Mouse (Mus musculus) hindbrain, postnatal 0 days (tissue): Measurements from ENCODE around the gene Brf1. TPM values are rescaled to one million over a fixed set of nuclear protein-coding genes. Genes with fewer than 3 reads are reported as not detected.

Source experiments
- ATAC-seq: fragments of 200-750 bp; cut with Nextera tagmentation; 2 replicates; pipeline ENCODE4 v1.8.0; 2017; ENCODE audit warnings: mild to moderate bottlenecking, moderate TSS enrichment, moderate library complexity
- DNase-seq: peaks from one replicate; pipeline ENCODE4 v3.0.0-alpha.2; 2015; ENCODE audit warnings: low spot score
- H3K27ac ChIP-seq: fragments of 300-500 bp; sonication (generic); 2 replicates; pipeline ENCODE4 v1.5.1; 2014; ENCODE audit warnings: mild to moderate bottlenecking
- H3K27me3 ChIP-seq: fragments of 300-500 bp; sonication (generic); 2 replicates; pipeline ENCODE4 v1.6.1; 2014; ENCODE audit warnings: low read length, mixed read lengths; ENCODE audit not compliant: insufficient read depth
- H3K36me3 ChIP-seq: fragments of 300-500 bp; sonication (generic); 2 replicates; pipeline ENCODE4 v1.6.1; 2014; ENCODE audit warnings: low read length, mixed read lengths; ENCODE audit not compliant: insufficient read depth
- H3K4me1 ChIP-seq: fragments of 300-500 bp; sonication (generic); 2 replicates; pipeline ENCODE4 v1.6.1; 2014; ENCODE audit warnings: antibody characterized with exemption, low read length, mixed read lengths; ENCODE audit not compliant: insufficient read depth
- H3K4me2 ChIP-seq: fragments of 300-500 bp; sonication (generic); 2 replicates; pipeline ENCODE4 v1.6.1; 2014; ENCODE audit warnings: low read depth, mild to moderate bottlenecking, low read length, moderate library complexity, mixed read lengths
- H3K4me3 ChIP-seq: fragments of 300-500 bp; sonication (generic); 2 replicates; pipeline ENCODE4 v1.5.1; 2014; ENCODE audit warnings: low read length
- H3K9ac ChIP-seq: fragments of 300-500 bp; sonication (generic); replicated peaks from 2 replicates; pipeline ENCODE4 v1.6.1; 2014; ENCODE audit warnings: mild to moderate bottlenecking, low read length, moderate library complexity, mixed read lengths
- H3K9me3 ChIP-seq: fragments of 300-500 bp; sonication (generic); 2 replicates; pipeline ENCODE4 v1.6.1; 2016; ENCODE audit warnings: low read length, mixed read lengths
- CTCF ChIP-seq: IDR thresholded peaks from 2 replicates; pipeline ENCODE4 v1.5.1; 2016; ENCODE audit warnings: antibody characterized with exemption, control low read depth, low read depth
- WGBS: fragments of 180-500 bp; shearing (Covaris S2); extraction: QIAGEN DNeasy Blood & Tissue Kit; methylation state at CpG from one replicate; pipeline ENCODE4 v1.1.7; 2014; 5-methylcytosine and 5-hydroxymethylcytosine counted together
- polyA plus RNA-seq: library from polyadenylated mRNA; unstranded; fragments of >200 nt; fragmentation: Nextera tagmentation; extraction: Ambion mirVana; gene quantifications from 2 replicates; pipeline ENCODE4 v1.2.1, GENCODE M21; 2015
- total RNA-seq: library from RNA; depleted of rRNA; stranded (reverse); fragments of >200 nt; gene quantifications from 2 replicates; pipeline ENCODE4 v1.2.3, GENCODE M21; 2014

Gene Brf1
- total and polyA plus RNA-seq, 2 experiments from 2014 or later: 29.4 to 39.0 TPM

DNA sequence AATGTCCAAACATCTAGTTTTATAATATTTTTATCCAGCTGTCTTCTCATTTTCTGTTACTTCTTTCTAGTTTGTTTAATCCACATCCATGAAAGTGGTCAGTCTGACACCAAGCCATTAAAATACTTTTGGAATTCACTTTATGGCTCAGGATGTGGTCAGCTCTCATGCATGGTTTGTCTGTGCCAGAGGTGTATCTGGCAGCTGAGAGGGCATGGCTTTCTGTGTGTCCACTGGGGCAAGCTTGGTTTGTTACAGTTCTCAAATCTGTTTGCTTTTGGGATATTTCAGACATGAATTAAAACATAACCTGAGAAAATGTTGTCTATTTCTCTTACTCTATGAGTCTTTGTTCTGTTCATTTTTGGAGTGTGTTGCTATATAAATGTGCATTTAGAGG, 21.0 kb upstream of the Brf1 start:
- no peak overlapping the region for H3K9ac ChIP-seq
- no peak overlapping the region for H3K27ac ChIP-seq
- H3K27me3 ChIP-seq: no peaks in the 10 kb centered on the region
- no peak for TF ChIP-seq CTCF
- H3K4me2 ChIP-seq: no peak overlapping the region
- no peak for ATAC-seq
- no peaks in the 10 kb centered on the region for H3K9me3 ChIP-seq
- peaks cover 11% of the 10 kb centered on the region; the same call in 1 of the 2 replicates for H3K36me3 ChIP-seq
- no peak for DNase-seq
- no peak overlapping the region for H3K4me3 ChIP-seq
- peaks cover 5% of the 10 kb centered on the region for H3K4me1 ChIP-seq

DNA sequence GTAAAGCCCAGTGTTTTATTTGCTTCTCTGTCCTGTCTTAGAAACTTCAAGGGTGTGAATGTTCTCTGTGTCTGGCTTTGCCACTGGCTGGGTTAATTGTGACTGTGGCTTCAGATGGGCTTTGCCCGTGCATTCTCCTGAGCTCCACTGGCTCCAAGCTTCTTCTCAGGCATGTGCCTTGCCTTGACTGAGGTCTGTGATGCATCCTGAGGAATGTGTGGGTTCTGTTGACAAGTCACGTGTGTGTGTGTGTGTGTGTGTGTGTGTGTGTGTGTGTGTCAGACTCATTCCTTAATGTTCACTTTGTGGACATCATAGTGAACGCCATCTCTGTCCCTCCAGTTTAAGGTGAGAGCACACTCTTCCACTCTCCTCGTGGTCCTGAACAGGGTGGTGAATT, 18.3 kb upstream of the Brf1 start:
- no peak overlapping the region for H3K9ac ChIP-seq
- ATAC-seq: no peak
- H3K36me3 ChIP-seq: peaks cover 6% of the 10 kb centered on the region; the same call in 1 of the 2 replicates
- DNase-seq: no peak
- no peak for TF ChIP-seq CTCF
- no peak overlapping the region for H3K4me3 ChIP-seq
- H3K27me3 ChIP-seq: no peaks in the 10 kb centered on the region
- no peak overlapping the region for H3K27ac ChIP-seq
- H3K4me1 ChIP-seq: peaks cover 18% of the 10 kb centered on the region
- no peak overlapping the region for H3K4me2 ChIP-seq
- WGBS: 81% methylated on average over 4 of the region's 4 CpGs
- no peaks in the 10 kb centered on the region for H3K9me3 ChIP-seq

DNA sequence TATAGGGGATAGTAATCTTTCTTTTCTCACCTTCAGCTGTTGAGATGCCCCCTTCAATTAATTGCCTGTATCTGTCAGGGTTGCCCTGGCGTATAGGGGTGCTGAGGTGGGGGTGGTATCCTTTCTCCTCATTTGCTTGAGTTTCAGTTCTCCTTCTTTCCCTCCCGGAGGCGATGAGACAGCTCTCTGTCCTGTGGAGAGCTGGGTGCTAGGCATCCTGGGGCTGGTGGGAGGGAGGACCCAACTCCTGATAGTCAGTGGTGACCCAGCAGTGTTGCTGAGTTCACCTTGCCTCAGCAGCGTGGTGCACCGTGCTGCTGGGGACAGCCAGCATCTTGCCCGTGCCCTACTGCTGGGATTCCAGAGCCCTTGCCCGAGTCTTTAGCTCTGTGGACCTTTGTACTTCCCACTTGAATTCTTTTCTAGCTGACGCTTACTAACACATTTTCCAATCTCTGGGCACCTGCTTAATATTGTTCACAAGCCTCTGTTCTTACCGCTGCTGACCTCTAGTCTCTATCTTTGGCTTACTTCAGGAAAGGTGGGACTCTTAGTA, 17.0 kb upstream of the Brf1 start:
- 73% methylated on average over 9 of the region's 9 CpGs for WGBS
- no peak overlapping the region for H3K4me3 ChIP-seq
- DNase-seq (no peak), ATAC-seq (no peak)
- TF ChIP-seq CTCF: no peak
- no peak overlapping the region; the same call in 1 of the 2 replicates for H3K4me2 ChIP-seq
- no peak overlapping the region for H3K9ac ChIP-seq
- H3K4me1 ChIP-seq: peaks cover 29% of the 10 kb centered on the region
- no peak overlapping the region for H3K27ac ChIP-seq
- no peaks in the 10 kb centered on the region for H3K27me3 ChIP-seq
- no peaks in the 10 kb centered on the region for H3K9me3 ChIP-seq
- peaks cover 6% of the 10 kb centered on the region; the same call in 1 of the 2 replicates for H3K36me3 ChIP-seq

DNA sequence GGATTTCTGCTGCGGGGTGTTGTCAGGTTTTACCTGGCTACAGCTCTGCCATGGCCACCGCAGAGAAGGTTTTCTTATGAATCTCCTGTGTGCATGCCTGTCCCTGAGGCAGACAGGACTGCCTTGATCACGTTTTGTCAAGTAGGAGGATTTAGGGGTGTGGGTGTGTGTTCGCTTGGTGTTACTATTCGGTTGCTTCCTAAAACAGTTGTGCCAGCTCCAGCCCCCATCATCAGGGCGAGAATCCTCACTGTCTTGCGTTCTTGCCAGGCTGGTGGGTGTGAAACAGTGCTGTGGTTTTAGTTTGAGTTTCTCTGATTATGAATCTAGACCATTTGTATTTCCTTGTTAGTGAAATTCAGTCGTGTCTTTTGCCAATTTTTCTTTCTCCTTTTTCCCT, 16.5 kb upstream of the Brf1 start:
- Histone ChIP-seq H3K27me3 (no peaks in the 10 kb centered on the region), H3K4me2 (peak overlapping the region; percentile 30), H3K4me3 (no peak overlapping the region), H3K9ac (no peak overlapping the region; the same call in 1 of the 2 replicates), H3K27ac (no peak overlapping the region), H3K4me1 (peaks cover 29% of the 10 kb centered on the region), H3K9me3 (no peaks in the 10 kb centered on the region), H3K36me3 (peaks cover 6% of the 10 kb centered on the region; the same call in 1 of the 2 replicates)
- WGBS: 73% methylated on average over 8 of the region's 8 CpGs
- DNase-seq (no peak), ATAC-seq (no peak)
- TF ChIP-seq CTCF: no peak

DNA sequence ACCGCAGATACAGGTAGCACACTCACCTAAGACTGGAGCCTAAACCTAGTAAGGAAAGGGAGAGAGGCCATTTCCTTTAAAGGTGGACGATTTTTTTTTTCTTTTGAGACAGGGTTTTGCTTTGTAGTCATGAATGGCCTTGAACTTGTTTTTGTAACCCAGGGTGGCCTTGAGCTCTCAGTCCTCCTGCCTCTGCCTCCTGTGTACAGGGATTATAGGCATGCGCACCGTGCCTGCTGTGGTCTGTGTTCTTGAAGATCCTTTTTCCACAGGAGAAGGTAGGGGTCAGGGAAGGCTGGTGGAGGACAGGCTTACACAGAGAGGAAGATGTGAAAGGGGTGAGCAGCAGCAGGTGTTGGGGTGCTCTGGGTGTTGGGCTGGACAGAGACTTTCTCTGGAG, 15.5 kb upstream of the Brf1 start:
- H3K36me3 ChIP-seq: peaks cover 4% of the 10 kb centered on the region; the same call in 1 of the 2 replicates
- H3K27me3 ChIP-seq: no peaks in the 10 kb centered on the region
- no peak for TF ChIP-seq CTCF
- peak overlapping the region; percentile 86 for H3K4me2 ChIP-seq
- peak overlapping the region; percentile 96; the same call in 1 of the 2 replicates for H3K4me3 ChIP-seq
- no peak overlapping the region for H3K27ac ChIP-seq
- DNase-seq (no peak), ATAC-seq (no peak)
- H3K9me3 ChIP-seq: no peaks in the 10 kb centered on the region
- no peak overlapping the region; the same call in 1 of the 2 replicates for H3K9ac ChIP-seq
- H3K4me1 ChIP-seq: peaks cover 29% of the 10 kb centered on the region
- WGBS: 72% methylated on average over 4 of the region's 4 CpGs

DNA sequence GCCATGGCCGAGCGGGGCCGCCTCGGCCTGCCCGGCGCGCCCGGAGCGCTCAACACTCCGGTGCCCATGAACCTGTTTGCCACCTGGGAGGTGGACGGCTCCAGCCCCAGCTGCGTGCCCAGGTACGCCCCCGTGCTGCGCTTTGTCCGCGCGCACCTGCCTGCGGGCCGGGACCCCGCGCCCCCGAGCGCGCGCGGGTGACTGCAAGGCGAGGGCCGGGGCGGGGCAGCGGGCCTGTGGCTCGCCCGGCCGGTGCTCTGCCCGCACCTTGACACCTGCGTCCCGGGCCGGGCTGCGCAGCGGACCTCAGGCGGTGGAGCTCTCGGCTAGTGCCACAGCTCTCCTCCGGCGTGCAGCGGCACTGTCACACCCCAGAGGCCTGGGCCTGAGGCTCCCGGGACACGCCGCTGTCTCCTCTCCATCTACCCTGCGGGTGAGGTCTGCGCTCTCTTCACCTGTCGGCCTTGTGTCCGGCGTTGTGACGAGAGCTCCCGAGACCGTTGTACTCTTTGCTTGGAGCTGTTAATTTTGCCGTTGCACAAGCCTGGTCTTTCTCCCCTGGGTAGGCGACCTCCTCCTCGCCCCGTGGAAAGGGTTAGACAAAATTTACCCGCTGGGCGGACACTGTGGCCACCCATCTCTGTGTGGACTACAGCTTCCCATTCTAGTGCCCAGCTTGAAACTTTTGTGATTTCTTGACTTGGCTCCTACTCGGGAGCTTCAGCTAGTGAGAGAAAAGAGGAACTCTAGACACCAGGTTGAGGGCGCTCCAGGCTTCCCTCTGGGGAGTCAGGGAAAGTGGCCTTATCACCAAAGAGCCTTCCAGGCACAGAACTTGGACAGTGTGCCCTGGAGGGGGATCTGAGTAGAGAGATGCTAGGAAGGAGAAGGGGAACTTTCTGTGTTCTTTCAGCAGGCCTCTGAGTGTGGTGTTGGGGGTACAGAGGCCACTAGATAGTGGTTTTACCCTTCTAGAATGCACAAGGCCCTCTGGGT, 14.4 kb upstream of the Brf1 start:
- DNase-seq (peak; percentile 48), ATAC-seq (0 out of 2 replicates have a peak, but pooled peaks have one; percentile 6)
- H3K27me3 ChIP-seq: no peaks in the 10 kb centered on the region
- no peak for TF ChIP-seq CTCF
- H3K27ac ChIP-seq: peak overlapping the region; percentile 95
- whole genome bisulfite sequencing: 2% methylated on average over 39 of the region's 64 CpGs
- no peaks in the 10 kb centered on the region for H3K9me3 ChIP-seq
- H3K9ac ChIP-seq: peak overlapping the region; percentile 92
- peak overlapping the region; percentile 96 for H3K4me3 ChIP-seq
- H3K36me3 ChIP-seq: no peaks in the 10 kb centered on the region
- peaks cover 29% of the 10 kb centered on the region for H3K4me1 ChIP-seq
- peak overlapping the region; percentile 86 for H3K4me2 ChIP-seq
